Mouse (Mus musculus): Measurements from ENCODE around the gene Fopnl.

Gene Fopnl

GRCm38 (mm10) chr16:14316884-14317876, at the start of gene Fopnl:
Gene Fopnl (minus strand): TSS chr16:14317405.
- DNase-seq: peak; percentile 98

GRCm38 (mm10) chr16:14366017-14366416, 48.8 kb upstream of the Fopnl start:
- no peak for DNase-seq

DNA sequence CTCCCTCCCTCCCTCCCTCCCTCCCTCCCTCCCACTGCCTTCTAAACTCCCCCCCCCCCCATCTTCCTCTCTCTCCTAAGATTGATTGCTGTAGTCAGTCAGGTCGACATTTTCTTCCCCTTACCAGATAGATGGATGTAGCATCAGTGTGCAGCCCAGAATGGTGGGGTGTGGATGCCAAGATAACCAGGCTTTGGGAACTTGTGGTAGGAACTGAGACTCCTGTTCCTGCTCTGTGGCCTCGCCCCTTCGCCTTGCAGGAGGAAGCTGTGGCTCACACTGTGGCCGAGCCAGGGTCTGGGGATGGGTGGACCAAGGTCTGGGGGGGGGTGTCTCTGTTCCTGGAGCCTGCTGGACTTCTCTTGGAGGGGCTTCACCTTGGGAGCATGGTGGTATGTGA, 48.3 kb upstream of the Fopnl start:
- no peak for DNase-seq

- no peak for DNase-seq
These were observed 46.9 kb upstream of the Fopnl start for GRCm38 (mm10) chr16:14364066-14364465.

- DNase-seq: no peak
These were observed 46.3 kb upstream of the Fopnl start for GRCm38 (mm10) chr16:14363496-14363895.

- DNase-seq: no peak
These were observed 45.1 kb upstream of the Fopnl start for GRCm38 (mm10) chr16:14362099-14362820.

DNA sequence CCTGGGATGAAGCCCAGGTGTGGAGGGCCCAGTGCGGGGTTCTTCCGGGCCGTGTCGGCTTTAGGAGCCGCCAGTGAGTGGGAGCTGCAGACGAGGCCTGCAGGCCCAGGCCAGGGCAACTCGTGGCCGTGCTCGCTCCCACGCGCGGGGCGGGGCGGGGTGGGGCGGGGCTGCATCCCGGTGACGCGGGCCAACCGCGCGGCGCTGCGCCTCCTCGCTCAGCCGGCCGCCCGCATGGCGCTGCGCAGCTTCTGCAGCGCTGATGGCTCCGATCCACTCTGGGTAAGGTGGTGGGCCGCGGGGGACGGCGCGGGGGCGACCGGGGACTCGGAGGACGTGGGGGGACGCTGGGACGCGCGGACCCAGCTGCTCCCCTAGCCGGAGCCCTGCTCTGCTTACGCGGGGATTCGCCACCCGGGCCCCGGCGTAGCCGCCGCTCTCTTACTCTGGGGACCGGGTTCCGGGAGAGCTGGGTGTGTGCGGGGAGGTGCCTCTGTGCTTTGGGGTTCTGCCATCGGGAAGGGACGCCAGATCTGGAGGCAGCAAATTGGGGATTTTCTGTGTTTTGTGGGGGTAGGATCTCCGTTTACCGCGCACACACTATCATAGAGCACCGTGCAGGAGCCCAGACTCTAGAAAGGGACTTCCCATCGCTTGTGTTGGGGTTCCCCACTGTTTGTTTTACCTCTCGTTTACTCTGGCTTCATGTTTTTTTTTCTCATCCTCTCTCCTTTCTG, 44.3 kb upstream of the Fopnl start, which contains the start of gene Abcc1:
Abcc1 (plus strand) TSS at position 197 of the 737 bp plus-strand sequence.
- peak; percentile 65 for DNase-seq

GRCm38 (mm10) chr16:14360931-14361330, 43.7 kb upstream of the Fopnl start:
- DNase-seq: peak; percentile 23

DNA sequence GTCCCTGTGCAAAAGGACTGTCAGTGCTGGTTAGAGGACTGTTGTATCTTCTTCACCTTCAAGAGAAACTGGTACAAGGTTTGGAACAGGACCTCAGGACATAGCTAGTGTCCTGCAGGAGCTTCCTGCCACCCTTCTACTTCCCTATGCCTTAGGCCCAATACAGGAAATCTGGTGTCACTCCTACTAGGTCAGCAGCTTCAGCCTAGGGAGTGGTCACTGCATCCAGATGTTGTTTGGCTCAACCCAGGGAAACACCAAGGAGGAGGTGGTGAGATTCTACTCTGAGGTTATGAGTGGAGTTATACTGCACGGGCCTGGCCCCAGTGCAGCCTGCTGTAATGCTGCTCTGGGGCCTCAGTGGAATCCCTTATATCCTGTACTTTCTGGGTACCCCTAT, 41.3 kb upstream of the Fopnl start:
- no peak for DNase-seq

GRCm38 (mm10) chr16:14357859-14358258, 40.7 kb upstream of the Fopnl start:
- DNase-seq: no peak

GRCm38 (mm10) chr16:14352663-14353062, 35.5 kb upstream of the Fopnl start:
- DNase-seq: no peak

- no peak for DNase-seq
These were observed 35.0 kb upstream of the Fopnl start for GRCm38 (mm10) chr16:14352234-14352633.

GRCm38 (mm10) chr16:14351571-14351970, 34.4 kb upstream of the Fopnl start:
- DNase-seq: no peak

DNA sequence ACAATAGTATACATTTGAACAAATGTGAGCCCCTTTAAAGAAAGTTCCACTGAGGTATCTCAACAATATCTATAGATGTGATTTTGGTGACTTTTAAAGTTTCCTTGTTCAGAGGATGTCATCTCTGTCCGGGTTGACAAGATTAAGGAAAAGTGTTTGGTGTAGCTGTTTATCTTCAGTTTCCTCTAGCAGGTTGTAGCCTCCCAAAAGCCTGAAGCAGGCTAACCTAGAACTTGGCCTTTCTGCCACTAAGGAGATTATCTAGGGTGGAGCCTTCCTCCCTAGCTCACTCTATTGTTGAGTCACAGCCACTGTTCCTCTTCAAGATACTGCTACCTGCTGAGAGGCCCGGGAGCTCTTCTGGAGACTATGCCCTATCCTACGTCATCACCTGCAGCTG, 27.8 kb upstream of the Fopnl start:
- DNase-seq: no peak

DNA sequence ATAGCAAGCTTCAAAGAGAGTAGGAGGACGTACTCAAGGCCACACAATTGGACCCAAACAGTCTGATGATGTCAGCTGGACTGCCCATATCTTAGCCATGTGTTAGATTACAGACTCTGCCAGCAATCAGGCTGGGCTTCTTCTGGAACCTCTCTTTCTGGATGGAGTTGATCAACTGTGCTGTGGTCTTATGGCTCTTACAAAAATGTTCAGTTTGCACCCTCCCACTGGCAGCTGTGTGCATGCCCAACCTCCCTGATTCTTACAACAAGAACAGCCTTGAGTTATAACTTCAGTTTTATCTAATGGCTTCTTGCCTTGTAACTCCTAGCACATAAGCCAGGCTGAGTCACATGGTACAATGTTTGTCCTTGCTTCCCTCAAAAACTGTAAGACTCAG, 11.0 kb upstream of the Fopnl start:
- no peak for DNase-seq

DNA sequence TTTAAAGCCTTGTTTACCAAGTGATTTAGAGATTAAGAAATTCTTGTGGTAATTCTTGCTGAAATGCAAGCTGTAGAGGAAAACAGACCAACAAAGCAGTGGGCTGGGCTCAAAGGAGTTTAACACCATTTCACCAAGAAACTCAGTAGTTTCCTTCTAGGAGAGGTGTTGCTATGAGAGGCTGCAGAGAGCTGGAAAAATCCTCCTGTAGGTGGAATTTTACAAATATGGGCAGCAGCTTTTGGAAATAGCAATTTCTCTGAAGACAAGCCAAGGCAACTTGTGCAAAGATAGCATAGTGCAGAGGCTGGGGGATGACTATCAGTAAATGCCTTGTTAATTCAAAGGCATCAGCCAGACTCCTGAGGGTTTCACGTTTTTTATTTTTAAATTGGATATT, 3.3 kb upstream of the Fopnl start:
- no peak for DNase-seq

DNA sequence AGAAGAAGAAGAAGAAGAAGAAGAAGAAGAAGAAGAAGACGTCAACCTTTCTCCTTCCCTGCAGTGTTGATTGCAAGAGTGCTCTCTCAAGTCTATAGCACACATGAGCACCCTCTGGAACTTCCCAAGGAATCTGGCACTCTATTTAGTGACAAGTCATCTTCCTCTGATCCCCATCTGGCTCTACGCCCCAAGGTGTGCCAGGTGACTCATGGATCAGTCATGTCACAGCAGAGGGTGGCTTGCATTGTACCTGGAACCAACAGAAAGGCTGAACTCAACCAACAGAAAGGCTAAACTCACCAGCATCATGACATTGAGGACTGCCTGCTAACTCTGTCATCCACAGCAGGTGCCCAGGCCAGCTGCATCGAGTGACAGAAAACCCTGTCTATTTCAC, 2.5 kb upstream of the Fopnl start:
- no peak for DNase-seq

DNA sequence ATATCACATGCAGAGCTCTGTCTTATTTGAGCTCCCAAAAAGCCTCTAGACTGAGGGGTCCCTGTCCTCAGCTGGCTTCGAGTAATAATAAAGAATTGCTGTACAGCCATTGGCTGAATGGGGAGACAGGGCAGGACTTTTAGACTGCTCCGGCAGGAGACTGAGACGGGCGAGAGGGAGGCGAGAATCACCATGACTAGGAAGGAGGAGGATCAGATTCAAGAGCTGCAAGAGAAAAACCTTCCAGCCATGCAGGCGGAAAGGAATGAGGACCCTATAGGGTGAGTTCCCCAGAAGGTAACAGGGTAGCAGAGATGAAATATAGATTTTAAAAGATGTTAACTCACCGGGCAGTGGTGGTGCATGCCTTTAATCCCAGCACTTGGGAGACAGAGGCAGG, 4.3 kb downstream of the Fopnl start:
- DNase-seq: no peak

GRCm38 (mm10) chr16:14311371-14311770, 5.8 kb downstream of the Fopnl start:
- no peak for DNase-seq

- no peak for DNase-seq
These were observed 7.4 kb downstream of the Fopnl start for GRCm38 (mm10) chr16:14309833-14310232.

DNA sequence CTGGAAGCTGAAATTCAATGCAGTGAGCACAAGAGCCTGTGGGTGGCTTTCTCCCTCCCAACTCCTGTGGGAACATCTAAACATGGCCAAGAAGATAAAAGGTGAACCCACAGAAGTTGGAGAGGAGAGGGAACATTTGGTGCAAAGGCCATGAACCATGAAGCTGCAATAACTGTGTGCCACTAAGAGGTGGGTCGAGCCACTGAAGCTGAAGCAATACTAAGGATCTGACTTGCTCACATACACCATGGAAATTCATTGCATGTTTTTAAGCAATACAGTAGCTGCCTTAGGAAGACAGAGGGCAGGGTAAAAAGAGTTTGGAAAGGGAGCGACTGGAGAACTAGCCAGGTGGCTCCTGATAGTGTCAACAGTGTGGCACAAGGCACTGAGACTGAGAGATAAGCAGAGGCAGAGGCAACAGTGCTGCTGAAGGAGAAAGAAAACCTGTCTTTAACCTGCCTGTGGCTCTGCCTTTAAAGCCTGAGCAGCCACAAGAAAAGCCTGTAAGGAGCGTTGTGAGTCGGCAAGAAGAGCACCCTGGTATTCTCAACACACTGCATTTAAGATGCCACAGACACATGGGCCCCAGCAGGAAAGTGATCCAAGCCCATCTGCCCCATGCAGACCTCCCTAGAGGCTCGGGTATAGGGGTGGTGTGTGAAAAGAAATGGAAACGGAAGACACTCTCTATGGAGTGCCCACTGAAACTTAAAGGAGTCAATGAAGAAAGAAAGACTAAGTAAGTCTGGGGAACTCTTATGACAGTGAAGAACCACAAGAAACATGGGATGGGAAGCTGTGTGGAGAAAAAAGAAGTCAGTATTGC, 8.7 kb downstream of the Fopnl start:
- no peak for DNase-seq

- DNase-seq: no peak
These were observed 9.8 kb downstream of the Fopnl start for GRCm38 (mm10) chr16:14307373-14307772.
